7 mouse cellular contexts compared by ENCODE assay signal in genomic region chr1:87852081-87852790, GRCm38 (mm10). TPM values are rescaled to one million over a fixed set of nuclear protein-coding genes. Genes with fewer than 3 reads are reported as not detected.
DNase-seq lines count a peak whose midpoint lies in the region; ATAC-seq and TF ChIP-seq lines count a peak whose summit lies in the region.

No protein-coding gene starts in this region.

- no peaks in the 10 kb centered on the region for H3K36me3 ChIP-seq in lung, embryonic 16.5 days (ENCODE audit: control insufficient read depth, insufficient read depth, low read length)
- H3K36me3 ChIP-seq in forebrain, embryonic 13.5 days (ENCODE audit: poor library complexity, severe bottlenecking), result no peaks in the 10 kb centered on the region
- no peaks in the 10 kb centered on the region for H3K36me3 ChIP-seq in limb, embryonic 12.5 days
- no peaks in the 10 kb centered on the region for H3K36me3 ChIP-seq in small intestine, adult 2 months (ENCODE audit: control insufficient read depth, insufficient read depth, low read length)

- peaks cover 32% of the 10 kb centered on the region for H3K4me1 ChIP-seq in lung, embryonic 16.5 days (replicated peaks; ENCODE audit: control insufficient read depth, insufficient read depth, low read length)
- H3K4me1 ChIP-seq in forebrain, embryonic 13.5 days, result peaks cover 25% of the 10 kb centered on the region
- H3K4me1 ChIP-seq in limb, embryonic 12.5 days (replicated peaks), result peaks cover 43% of the 10 kb centered on the region
- peaks cover 9% of the 10 kb centered on the region; the same call in 1 of the 2 replicates for H3K4me1 ChIP-seq in small intestine, adult 2 months (ENCODE audit: control insufficient read depth, insufficient read depth, insufficient read length, low read length)

- no peaks in the 10 kb centered on the region for H3K27me3 ChIP-seq in lung, embryonic 16.5 days (ENCODE audit: control insufficient read depth, insufficient read depth, low read depth, low read length)
- no peaks in the 10 kb centered on the region for H3K27me3 ChIP-seq in forebrain, embryonic 13.5 days
- H3K27me3 ChIP-seq in limb, embryonic 12.5 days, result no peaks in the 10 kb centered on the region
- H3K27me3 ChIP-seq in small intestine, adult 2 months (ENCODE audit: control insufficient read depth, insufficient read depth, low read length), result no peaks in the 10 kb centered on the region

- TF ChIP-seq CTCF in small intestine, adult 2 months (IDR thresholded peaks at IDR 0.05; ENCODE audit: extremely low read depth, insufficient read length, insufficient replicate concordance, low read depth, low read length), result no peak

- WGBS in lung, embryonic 16.5 days, result 50% methylated on average over 5 of the region's 5 CpGs
- 46% methylated on average over 5 of the region's 5 CpGs for WGBS in forebrain, embryonic 13.5 days
- WGBS in limb, embryonic 12.5 days, result 59% methylated on average over 5 of the region's 5 CpGs
- WGBS in small intestine, adult 2 months, result 52% methylated on average over 5 of the region's 5 CpGs

- H3K27ac ChIP-seq in lung, embryonic 16.5 days (ENCODE audit: low read length), result 0 out of 2 replicates have a peak overlapping the region, but pooled peaks have one; percentile 38
- no peak overlapping the region for H3K27ac ChIP-seq in forebrain, embryonic 13.5 days
- H3K27ac ChIP-seq in limb, embryonic 12.5 days, result peak overlapping the region; percentile 70; the same call in 1 of the 2 replicates
- peak overlapping the region; percentile 19; the same call in 1 of the 2 replicates for H3K27ac ChIP-seq in small intestine, adult 2 months (ENCODE audit: insufficient read depth, low read depth, low read length)

- TF ChIP-seq POLR2A in small intestine, adult 2 months (IDR thresholded peaks at IDR 0.05; ENCODE audit: low read depth, low read length), result no peak

- H3K4me3 ChIP-seq in lung, embryonic 16.5 days (ENCODE audit: low read length), result peak overlapping the region; percentile 89
- H3K4me3 ChIP-seq in forebrain, embryonic 13.5 days, result peak overlapping the region; percentile 96; the same call in 1 of the 2 replicates
- H3K4me3 ChIP-seq in limb, embryonic 12.5 days (replicated peaks), result peak overlapping the region; percentile 98
- H3K4me3 ChIP-seq in small intestine, adult 2 months (ENCODE audit: low read depth, low read length), result 0 out of 2 replicates have a peak overlapping the region, but pooled peaks have one; percentile 88

- no peak for ATAC-seq in lung, embryonic 16.5 days (ENCODE audit: low read depth)
- ATAC-seq in forebrain, embryonic 13.5 days, result no peak
- no peak for ATAC-seq in limb, embryonic 12.5 days (ENCODE audit: insufficient number of reproducible peaks, insufficient read depth, low FRiP score, low TSS enrichment, low read depth)

- DNase-seq in lung, postnatal 10 days, result no peak
- DNase-seq in urinary bladder, postnatal 25 days (ENCODE audit: low spot score), result no peak
- DNase-seq in ovary, postnatal 36 days (ENCODE audit: low spot score), result no peak

- no peaks in the 10 kb centered on the region for H3K9me3 ChIP-seq in lung, embryonic 16.5 days (ENCODE audit: control insufficient read depth, low read length)
- H3K9me3 ChIP-seq in forebrain, embryonic 13.5 days (replicated peaks), result no peaks in the 10 kb centered on the region
- H3K9me3 ChIP-seq in limb, embryonic 12.5 days, result no peaks in the 10 kb centered on the region

- peak overlapping the region; percentile 58 for H3K4me2 ChIP-seq in lung, embryonic 16.5 days (ENCODE audit: low read depth, low read length)
- peak overlapping the region; percentile 80 for H3K4me2 ChIP-seq in forebrain, embryonic 13.5 days
- peak overlapping the region; percentile 91 for H3K4me2 ChIP-seq in limb, embryonic 12.5 days

- H3K9ac ChIP-seq in lung, embryonic 16.5 days (ENCODE audit: low read length), result peak overlapping the region; percentile 34
- peak overlapping the region; percentile 93 for H3K9ac ChIP-seq in forebrain, embryonic 13.5 days
- H3K9ac ChIP-seq in limb, embryonic 12.5 days (replicated peaks), result no peak overlapping the region

RNA-seq across cellular contexts. Expression of gene Dgkd, which starts 0.9 kb away (rescaled TPM):
- 32.9 and 33.9 TPM in 2 replicates for polyA plus RNA-seq in lung, embryonic 16.5 days (2015; fragmentation: Nextera tagmentation; extraction: Ambion mirVana)
- polyA plus RNA-seq in forebrain, embryonic 13.5 days (2015; fragmentation: Nextera tagmentation; extraction: Ambion mirVana), result 36.6 and 43.6 TPM in 2 replicates
- polyA plus RNA-seq in limb, embryonic 12.5 days (2016; fragmentation: Nextera tagmentation; extraction: Ambion mirVana), result 44.6 and 45.8 TPM in 2 replicates
- polyA plus RNA-seq in small intestine, adult 2 months (2012; rRNA removed), result 21.5 and 47.1 TPM in 2 replicates

RNA-seq across cellular contexts. Expression of gene Sag, which starts 48.8 kb away (rescaled TPM):
- polyA plus RNA-seq in lung, embryonic 16.5 days (2015; fragmentation: Nextera tagmentation; extraction: Ambion mirVana), result 1.1 and 1.2 TPM in 2 replicates
- 2.4 and 2.8 TPM in 2 replicates for polyA plus RNA-seq in forebrain, embryonic 13.5 days (2015; fragmentation: Nextera tagmentation; extraction: Ambion mirVana)
- polyA plus RNA-seq in limb, embryonic 12.5 days (2016; fragmentation: Nextera tagmentation; extraction: Ambion mirVana), result 2.7 and 3.8 TPM in 2 replicates
- 0.05 and 0.16 TPM in 2 replicates for polyA plus RNA-seq in small intestine, adult 2 months (2012; rRNA removed)
